Mouse (Mus musculus) neural tube, embryonic 15.5 days (tissue): ENCODE data around the gene Ndufc1. TPM values are rescaled to one million over a fixed set of nuclear protein-coding genes. Genes with fewer than 3 reads are reported as not detected.
A peak's percentile ranks its signal among the peaks of the same experiment; 100 is the strongest.
"Not testable (repeated sequence)": the region's sequence is repeated elsewhere in the genome, so short reads cannot be mapped to it uniquely, and the experiment has no call there.

Experiments
- ATAC-seq: fragments of 200-750 bp; cut with Nextera tagmentation; 2 replicates; pipeline ENCODE4 v1.8.0; 2017; ENCODE audit warnings: mild to moderate bottlenecking, moderate TSS enrichment, moderate library complexity; ENCODE audit not compliant: low FRiP score
- H3K27ac ChIP-seq: fragments of 300-500 bp; sonication (generic); replicated peaks from 2 replicates; pipeline ENCODE4 v1.5.1; 2015; ENCODE audit warnings: mild to moderate bottlenecking, inconsistent platforms
- H3K27me3 ChIP-seq: fragments of 300-500 bp; sonication (generic); replicated peaks from 2 replicates; pipeline ENCODE4 v1.6.1; 2015; ENCODE audit warnings: inconsistent platforms
- H3K36me3 ChIP-seq: fragments of 300-500 bp; sonication (generic); 2 replicates; pipeline ENCODE4 v1.6.1; 2015; ENCODE audit warnings: inconsistent platforms
- H3K4me1 ChIP-seq: fragments of 300-500 bp; sonication (generic); 2 replicates; pipeline ENCODE4 v1.6.1; 2015; ENCODE audit warnings: inconsistent platforms
- H3K4me2 ChIP-seq: fragments of 300-500 bp; sonication (generic); 2 replicates; pipeline ENCODE4 v1.6.1; 2015; ENCODE audit warnings: inconsistent platforms, mild to moderate bottlenecking, moderate library complexity
- H3K4me3 ChIP-seq: fragments of 300-500 bp; sonication (generic); replicated peaks from 2 replicates; pipeline ENCODE4 v1.5.1; 2015; ENCODE audit warnings: mild to moderate bottlenecking, inconsistent platforms
- H3K9ac ChIP-seq: fragments of 300-500 bp; sonication (generic); replicated peaks from 2 replicates; pipeline ENCODE4 v1.6.1; 2015; ENCODE audit warnings: mild to moderate bottlenecking, inconsistent platforms
- H3K9me3 ChIP-seq: fragments of 300-500 bp; sonication (generic); replicated peaks from 2 replicates; pipeline ENCODE4 v1.6.1; 2016; ENCODE audit warnings: inconsistent platforms
- WGBS: fragments of 180-500 bp; shearing (Covaris S2); methylation state at CpG from one replicate; pipeline ENCODE4 v1.1.7; 2015; ENCODE audit warnings: mixed read lengths; 5-methylcytosine and 5-hydroxymethylcytosine counted together
- polyA plus RNA-seq: library from polyadenylated mRNA; unstranded; fragments of >200 nt; fragmentation: Nextera tagmentation; extraction: Ambion mirVana; gene quantifications from 2 replicates; pipeline ENCODE4 v1.2.1, GENCODE M21; 2015

The Ndufc1 gene
- polyA plus RNA-seq, 1 experiment from 2014 or later = 883 TPM

DNA sequence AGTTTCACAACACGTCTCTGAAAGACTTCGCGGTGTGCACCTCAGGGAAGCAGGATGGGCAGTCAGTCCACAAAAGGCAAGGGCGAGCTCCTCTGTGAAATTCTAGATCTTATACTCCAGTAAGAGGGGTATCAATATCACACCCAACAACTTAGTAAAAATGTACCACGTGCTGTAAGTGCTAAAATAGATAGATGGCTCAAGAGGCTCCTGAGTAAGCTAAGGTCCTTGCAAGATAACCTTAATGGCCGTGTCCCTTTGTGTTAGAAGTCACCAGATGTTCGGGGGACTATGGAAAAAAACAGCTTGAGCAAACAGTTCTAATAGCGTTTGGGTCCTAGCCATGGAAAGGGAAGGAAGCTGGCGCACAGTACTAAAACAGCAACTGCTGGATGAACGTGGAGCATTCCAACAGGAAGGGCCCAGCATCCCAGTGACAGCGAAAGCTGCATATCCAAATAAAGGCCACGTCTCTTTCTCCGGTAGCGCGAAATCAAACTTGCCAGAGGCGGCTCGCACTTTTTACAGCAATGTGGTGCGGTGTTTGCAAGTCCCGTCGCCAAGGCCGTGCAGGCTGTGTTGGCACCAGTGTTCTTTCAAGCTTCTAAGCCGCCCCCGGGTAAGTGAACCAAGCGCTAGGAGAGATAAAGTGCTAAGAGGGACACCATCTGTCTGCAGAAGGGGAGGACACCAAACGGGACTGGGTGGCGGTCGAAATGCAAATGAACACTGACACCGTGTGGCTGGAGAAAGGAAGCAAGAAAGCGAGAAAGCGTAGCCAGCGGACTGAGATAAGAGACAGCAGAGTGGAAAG, 43.9 kb downstream of the Ndufc1 start:
- Histone ChIP-seq H3K9ac (peak overlapping the region; percentile 46), H3K4me2 (peak overlapping the region; percentile 84), H3K9me3 (no peaks in the 10 kb centered on the region), H3K4me1 (peaks cover 10% of the 10 kb centered on the region), H3K36me3 (no peaks in the 10 kb centered on the region), H3K27me3 (peaks cover 10% of the 10 kb centered on the region), H3K4me3 (peak overlapping the region; percentile 41), H3K27ac (peak overlapping the region; percentile 10; the same call in 1 of the 2 replicates)
- WGBS = 6% methylated on average over 31 of the region's 31 CpGs
- ATAC-seq = peak; percentile 93

- Histone ChIP-seq H3K4me2 (no peak overlapping the region), H3K9me3 (no peaks in the 10 kb centered on the region), H3K9ac (no peak overlapping the region), H3K27me3 (peaks cover 30% of the 10 kb centered on the region), H3K4me3 (no peak overlapping the region), H3K27ac (no peak overlapping the region), H3K4me1 (peaks cover 22% of the 10 kb centered on the region), H3K36me3 (no peaks in the 10 kb centered on the region)
- ATAC-seq = no peak
- WGBS = 24% methylated on average over 8 of the region's 9 CpGs
Measured at GRCm38 (mm10) chr3:51361066-51361465, 47.7 kb downstream of the Ndufc1 start.

GRCm38 (mm10) chr3:51359558-51360307, 49.1 kb downstream of the Ndufc1 start:
- Histone ChIP-seq H3K4me3 (peak overlapping the region; percentile 51; the same call in 1 of the 2 replicates), H3K27ac (no peak overlapping the region), H3K4me1 (peaks cover 15% of the 10 kb centered on the region), H3K27me3 (peaks cover 30% of the 10 kb centered on the region), H3K9me3 (no peaks in the 10 kb centered on the region), H3K4me2 (peak overlapping the region; percentile 73), H3K9ac (no peak overlapping the region), H3K36me3 (no peaks in the 10 kb centered on the region)
- WGBS = 31% methylated on average over 14 of the region's 14 CpGs
- no peak for ATAC-seq

GRCm38 (mm10) chr3:51358660-51359557, 49.9 kb downstream of the Ndufc1 start:
- peak overlapping the region; percentile 73 for H3K4me2 ChIP-seq
- peak; percentile 73 for ATAC-seq
- H3K27ac ChIP-seq = no peak overlapping the region
- H3K36me3 ChIP-seq = no peaks in the 10 kb centered on the region
- under 1% methylated on average over 50 of the region's 50 CpGs for WGBS
- peaks cover 12% of the 10 kb centered on the region for H3K4me1 ChIP-seq
- no peaks in the 10 kb centered on the region for H3K9me3 ChIP-seq
- H3K9ac ChIP-seq = peak overlapping the region; percentile 48
- H3K27me3 ChIP-seq = peaks cover 29% of the 10 kb centered on the region
- H3K4me3 ChIP-seq = peak overlapping the region; percentile 51

DNA sequence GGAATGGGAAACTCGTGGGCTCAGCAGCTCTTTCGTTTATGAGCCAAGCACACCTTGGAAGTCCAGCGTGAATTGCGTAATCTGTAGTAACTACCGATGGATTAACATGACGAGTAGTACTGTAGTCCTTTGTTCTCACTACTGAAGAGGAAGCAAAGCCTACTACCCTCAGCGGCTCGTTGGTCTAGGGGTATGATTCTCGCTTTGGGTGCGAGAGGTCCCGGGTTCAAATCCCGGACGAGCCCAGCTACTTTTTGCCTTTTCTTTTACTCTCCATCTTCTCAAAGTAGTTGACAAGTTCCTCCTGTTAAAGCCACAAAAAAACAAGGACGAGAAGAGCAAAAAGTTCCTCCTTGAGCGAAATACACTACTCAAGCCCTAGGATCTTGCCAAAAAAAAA, 50.6 kb downstream of the Ndufc1 start:
- peaks cover 12% of the 10 kb centered on the region for H3K4me1 ChIP-seq
- peak overlapping the region; percentile 51 for H3K4me3 ChIP-seq
- no peaks in the 10 kb centered on the region for H3K9me3 ChIP-seq
- no peak overlapping the region for H3K27ac ChIP-seq
- H3K4me2 ChIP-seq = peak overlapping the region; percentile 73
- WGBS = 1% methylated on average over 15 of the region's 15 CpGs
- peaks cover 25% of the 10 kb centered on the region for H3K27me3 ChIP-seq
- H3K9ac ChIP-seq = no peak overlapping the region
- peak; percentile 70; the same call in 1 of the 2 replicates for ATAC-seq
- no peaks in the 10 kb centered on the region for H3K36me3 ChIP-seq

GRCm38 (mm10) chr3:51357624-51358023, 51.2 kb downstream of the Ndufc1 start:
- WGBS = 12% methylated on average over 14 of the region's 14 CpGs
- H3K27ac ChIP-seq = no peak overlapping the region
- H3K9me3 ChIP-seq = no peaks in the 10 kb centered on the region
- no peaks in the 10 kb centered on the region for H3K36me3 ChIP-seq
- peaks cover 12% of the 10 kb centered on the region for H3K4me1 ChIP-seq
- peak overlapping the region; percentile 51 for H3K4me3 ChIP-seq
- H3K27me3 ChIP-seq = peaks cover 25% of the 10 kb centered on the region
- H3K9ac ChIP-seq = no peak overlapping the region
- no peak for ATAC-seq
- H3K4me2 ChIP-seq = peak overlapping the region; percentile 73

GRCm38 (mm10) chr3:51357078-51357477, 51.7 kb downstream of the Ndufc1 start:
- Histone ChIP-seq H3K9me3 (no peaks in the 10 kb centered on the region), H3K4me1 (peaks cover 12% of the 10 kb centered on the region), H3K4me2 (no peak overlapping the region), H3K27ac (no peak overlapping the region), H3K27me3 (peaks cover 25% of the 10 kb centered on the region), H3K9ac (no peak overlapping the region), H3K36me3 (no peaks in the 10 kb centered on the region), H3K4me3 (no peak overlapping the region)
- ATAC-seq = no peak
- 45% methylated on average over 5 of the region's 5 CpGs for WGBS

- Histone ChIP-seq H3K27me3 (peaks cover 20% of the 10 kb centered on the region), H3K4me1 (peaks cover 12% of the 10 kb centered on the region)
- H3K4me2 ChIP-seq, H3K27ac ChIP-seq, ATAC-seq, H3K9ac ChIP-seq, H3K9me3 ChIP-seq, H3K36me3 ChIP-seq, H3K4me3 ChIP-seq: not testable (repeated sequence)
- 91% methylated on average over 6 of the region's 6 CpGs for WGBS
Measured at GRCm38 (mm10) chr3:51354956-51355355, 53.8 kb downstream of the Ndufc1 start.

Other genes with a start within 250 kb of the Ndufc1 start
- 32.0 and 35.6 TPM in 2 replicates for gene Noct, start 184.5 kb downstream of the Ndufc1 start, polyA plus RNA-seq
- 30.0 and 42.4 TPM in 2 replicates for gene Elf2, start 68.3 kb downstream of the Ndufc1 start, polyA plus RNA-seq
- gene Mgarp, start 12.2 kb downstream of the Ndufc1 start, polyA plus RNA-seq = 0.81 and 1.4 TPM in 2 replicates
- gene Naa15, start 6.2 kb upstream of the Ndufc1 start, polyA plus RNA-seq = 40.6 and 42.8 TPM in 2 replicates
- gene Rab33b, start 74.9 kb upstream of the Ndufc1 start, polyA plus RNA-seq = 27.3 and 27.4 TPM in 2 replicates
- 2.6 and 4.2 TPM in 2 replicates for gene Setd7, start 151.9 kb upstream of the Ndufc1 start, polyA plus RNA-seq